Mouse (Mus musculus) neural tube, embryonic 14.5 days (tissue): Measurements from ENCODE around the gene Rap1a. TPM values are rescaled to one million over a fixed set of nuclear protein-coding genes. Genes with fewer than 3 reads are reported as not detected.
"Not testable (repeated sequence)": the region's sequence is repeated elsewhere in the genome, so short reads cannot be mapped to it uniquely, and the experiment has no call there.

Experiments
- ATAC-seq: fragments of 200-750 bp; cut with Nextera tagmentation; 2 replicates; pipeline ENCODE4 v1.8.0; 2017; ENCODE audit warnings: low read depth, mild to moderate bottlenecking, moderate TSS enrichment, moderate library complexity
- H3K27ac ChIP-seq: fragments of 300-500 bp; sonication (generic); 2 replicates; pipeline ENCODE4 v1.5.1; 2014; ENCODE audit warnings: low read depth, mild to moderate bottlenecking, control low read depth, low read length, moderate library complexity, mixed read lengths
- H3K27me3 ChIP-seq: fragments of 300-500 bp; sonication (generic); 2 replicates; pipeline ENCODE4 v1.6.1; 2014; ENCODE audit warnings: low read length; ENCODE audit not compliant: control insufficient read depth, insufficient read depth
- H3K36me3 ChIP-seq: fragments of 300-500 bp; sonication (generic); 2 replicates; pipeline ENCODE4 v1.6.1; 2014; ENCODE audit warnings: low read length, mixed read lengths; ENCODE audit not compliant: control insufficient read depth, insufficient read depth
- H3K4me1 ChIP-seq: fragments of 300-500 bp; sonication (generic); 2 replicates; pipeline ENCODE4 v1.6.1; 2014; ENCODE audit warnings: low read length; ENCODE audit not compliant: control insufficient read depth, insufficient read depth
- H3K4me2 ChIP-seq: fragments of 300-500 bp; sonication (generic); 2 replicates; pipeline ENCODE4 v1.6.1; 2014; ENCODE audit warnings: mild to moderate bottlenecking, low read depth, low read length, control low read depth
- H3K4me3 ChIP-seq: fragments of 300-500 bp; sonication (generic); 2 replicates; pipeline ENCODE4 v1.5.1; 2014; ENCODE audit warnings: low read depth, low read length, control low read depth, mixed read lengths
- H3K9ac ChIP-seq: fragments of 300-500 bp; sonication (generic); replicated peaks from 2 replicates; pipeline ENCODE4 v1.6.1; 2014; ENCODE audit warnings: low read depth, mild to moderate bottlenecking, control low read depth, low read length, mixed read lengths
- H3K9me3 ChIP-seq: fragments of 300-500 bp; sonication (generic); 2 replicates; pipeline ENCODE4 v1.6.1; 2016; ENCODE audit warnings: low read length; ENCODE audit not compliant: control insufficient read depth
- WGBS: fragments of 180-500 bp; shearing (Covaris S2); extraction: QIAGEN DNeasy Blood & Tissue Kit; methylation state at CpG from one replicate; pipeline ENCODE4 v1.1.7; 2014; 5-methylcytosine and 5-hydroxymethylcytosine counted together
- polyA plus RNA-seq: library from polyadenylated mRNA; unstranded; fragments of >200 nt; fragmentation: Nextera tagmentation; extraction: Ambion mirVana; gene quantifications from 2 replicates; pipeline ENCODE4 v1.2.1, GENCODE M21; 2014

The Rap1a gene
- polyA plus RNA-seq, 1 experiment from 2014 or later: 67.5 TPM

DNA sequence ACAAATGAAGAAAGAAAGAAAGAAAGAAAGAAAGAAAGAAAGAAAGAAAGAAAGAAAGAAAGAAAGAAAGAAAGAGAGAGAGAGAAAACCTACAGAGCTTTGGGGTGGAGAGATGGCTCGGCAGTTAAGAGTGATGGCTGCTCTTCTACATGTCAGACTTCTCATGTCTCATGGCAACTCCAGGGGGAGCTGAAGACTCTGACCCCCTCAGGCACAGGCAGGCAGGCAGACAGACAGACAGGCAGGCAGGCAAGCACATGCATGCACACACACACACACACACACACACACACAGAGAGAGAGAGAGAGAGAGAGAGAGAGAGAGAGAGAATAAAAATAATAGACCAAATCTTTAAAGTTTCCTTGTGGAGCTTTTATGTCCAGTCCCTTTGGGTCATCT is 100.3 kb downstream of the Rap1a start:
- 65% methylated on average over 1 of the region's 1 CpGs for WGBS

DNA sequence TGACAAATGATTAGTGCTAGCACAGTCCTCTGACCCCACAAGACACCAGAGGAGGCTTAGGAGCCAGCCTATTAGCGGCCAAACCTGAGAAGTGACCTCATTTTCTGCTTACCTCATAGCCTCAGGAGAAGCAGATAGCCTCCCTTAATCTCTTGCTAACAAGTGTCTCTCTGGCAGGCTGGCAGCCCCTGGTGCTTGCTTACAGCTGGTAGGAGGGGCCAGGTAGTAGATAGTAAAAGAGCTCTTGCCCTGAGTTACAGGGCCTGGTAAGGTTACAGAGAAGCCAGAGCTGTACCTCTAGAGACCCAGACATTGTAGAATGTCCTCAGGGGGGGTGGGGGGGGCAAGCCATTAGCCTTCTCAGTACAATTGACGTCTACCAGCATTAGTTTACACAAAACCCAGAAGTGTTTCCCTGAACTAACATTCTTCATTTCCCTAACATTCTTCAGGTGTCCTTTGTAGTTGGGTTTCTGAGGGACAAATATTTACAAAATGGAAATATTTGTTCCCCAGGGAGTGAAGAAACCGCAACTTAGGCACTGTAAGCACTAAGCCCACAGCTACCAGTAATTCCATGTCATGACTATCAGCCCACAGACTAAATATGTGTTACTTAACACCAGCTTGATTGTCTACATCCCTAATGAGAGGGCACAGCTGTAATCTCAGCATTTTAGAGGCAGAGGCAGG is 101.7 kb downstream of the Rap1a start:
- H3K9me3 ChIP-seq: no peaks in the 10 kb centered on the region
- H3K4me1 ChIP-seq: peaks cover 14% of the 10 kb centered on the region; the same call in 1 of the 2 replicates
- H3K9ac ChIP-seq: no peak overlapping the region
- no peak overlapping the region for H3K4me2 ChIP-seq
- no peaks in the 10 kb centered on the region for H3K36me3 ChIP-seq
- H3K27ac ChIP-seq: no peak overlapping the region
- 64% methylated on average over 3 of the region's 3 CpGs for WGBS
- H3K4me3 ChIP-seq: no peak overlapping the region
- no peak for ATAC-seq
- no peaks in the 10 kb centered on the region for H3K27me3 ChIP-seq

More for the DNA sequence above, 100.3 kb downstream of the Rap1a start:
- H3K27me3 ChIP-seq, H3K36me3 ChIP-seq, H3K9me3 ChIP-seq, H3K9ac ChIP-seq, H3K27ac ChIP-seq, H3K4me2 ChIP-seq, ATAC-seq, H3K4me3 ChIP-seq: not testable (repeated sequence)
- H3K4me1 ChIP-seq: peaks cover 18% of the 10 kb centered on the region

DNA sequence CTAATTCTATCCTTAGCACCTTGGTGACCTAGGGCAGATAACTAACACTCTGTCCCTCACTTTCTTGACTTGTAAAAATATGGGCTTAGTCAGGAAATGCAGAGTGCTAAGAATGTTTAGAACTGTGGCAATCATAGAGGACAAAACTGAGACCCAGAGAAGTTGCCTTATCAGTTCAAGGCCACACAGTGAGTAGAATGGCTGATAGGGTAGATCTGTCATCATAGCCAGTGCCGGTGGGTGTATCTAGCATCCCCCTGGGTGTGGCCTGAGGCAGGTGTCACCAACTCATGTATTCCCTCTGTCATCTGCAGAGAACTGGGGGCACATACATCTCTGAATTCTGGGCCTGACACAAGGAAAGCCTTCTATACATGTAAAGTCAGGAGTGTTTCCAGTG is 102.8 kb downstream of the Rap1a start:
- WGBS: 95% methylated on average over 1 of the region's 1 CpGs
- no peak overlapping the region for H3K4me2 ChIP-seq
- H3K9ac ChIP-seq: no peak overlapping the region
- no peak for ATAC-seq
- H3K27ac ChIP-seq: no peak overlapping the region
- H3K27me3 ChIP-seq: no peaks in the 10 kb centered on the region
- no peak overlapping the region for H3K4me3 ChIP-seq
- H3K9me3 ChIP-seq: no peaks in the 10 kb centered on the region
- peaks cover 14% of the 10 kb centered on the region; the same call in 1 of the 2 replicates for H3K4me1 ChIP-seq
- H3K36me3 ChIP-seq: no peaks in the 10 kb centered on the region

DNA sequence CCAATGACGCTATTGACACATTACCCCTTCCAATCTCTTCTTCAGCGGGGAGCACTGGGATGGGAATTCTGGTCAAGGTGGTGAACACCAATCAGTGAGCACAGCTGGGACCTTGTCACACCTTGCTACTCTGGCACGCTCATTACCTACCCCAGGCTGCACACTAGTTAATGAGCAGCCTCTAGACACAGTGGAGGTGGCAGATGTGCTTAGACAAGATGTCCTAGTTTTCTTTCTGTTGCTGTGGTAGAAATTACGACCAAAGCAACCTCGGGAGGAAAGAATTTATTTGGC is 104.0 kb downstream of the Rap1a start:
- no peaks in the 10 kb centered on the region for H3K27me3 ChIP-seq
- WGBS: 70% methylated on average over 5 of the region's 5 CpGs
- no peak for ATAC-seq

DNA sequence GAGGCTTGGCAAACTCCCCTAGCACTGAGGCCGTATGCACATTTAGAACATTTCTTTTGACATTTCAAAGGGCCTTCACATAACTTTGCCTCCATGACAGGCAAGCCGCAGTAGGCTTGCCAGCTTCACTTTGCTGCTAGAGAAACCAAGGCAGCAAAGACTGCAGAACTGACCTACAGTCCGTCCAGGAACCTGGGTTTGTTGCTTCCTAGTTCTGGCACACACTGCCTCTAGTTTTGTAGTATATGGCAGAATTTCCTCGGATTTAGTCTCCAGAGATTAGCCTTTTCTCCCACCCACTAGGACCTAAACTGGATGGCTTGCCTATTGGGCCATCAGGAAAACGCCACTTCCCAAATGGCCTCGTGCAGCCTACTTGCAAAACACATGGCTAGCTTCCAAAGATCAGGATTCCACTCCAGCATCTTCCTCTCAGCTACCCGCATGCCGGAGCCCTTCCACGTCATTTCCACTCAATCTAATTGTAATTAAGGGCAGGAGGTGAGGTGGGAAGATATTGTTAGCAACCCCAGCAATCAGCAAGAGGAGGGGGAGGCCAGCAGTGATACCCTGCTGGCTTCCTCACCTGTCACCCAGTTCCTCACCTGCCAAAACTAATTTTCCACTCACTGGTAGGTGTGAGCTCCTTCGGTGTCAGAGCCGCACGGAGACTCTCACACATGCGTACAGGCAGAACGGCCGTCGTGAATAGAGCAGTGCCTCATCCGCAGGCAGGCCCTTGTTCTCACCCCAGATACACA is 104.6 kb downstream of the Rap1a start:
- ATAC-seq: no peak
- no peak overlapping the region for H3K9ac ChIP-seq
- 64% methylated on average over 17 of the region's 17 CpGs for WGBS
- peaks cover 14% of the 10 kb centered on the region; the same call in 1 of the 2 replicates for H3K4me1 ChIP-seq
- no peak overlapping the region for H3K4me3 ChIP-seq
- H3K9me3 ChIP-seq: no peaks in the 10 kb centered on the region
- H3K36me3 ChIP-seq: no peaks in the 10 kb centered on the region
- no peaks in the 10 kb centered on the region for H3K27me3 ChIP-seq
- H3K27ac ChIP-seq: no peak overlapping the region
- H3K4me2 ChIP-seq: no peak overlapping the region

More for the DNA sequence above, 104.0 kb downstream of the Rap1a start:
- Histone ChIP-seq H3K27ac (no peak overlapping the region), H3K9me3 (no peaks in the 10 kb centered on the region), H3K9ac (no peak overlapping the region), H3K4me3 (no peak overlapping the region), H3K4me1 (peaks cover 14% of the 10 kb centered on the region; the same call in 1 of the 2 replicates), H3K36me3 (no peaks in the 10 kb centered on the region), H3K4me2 (no peak overlapping the region)

DNA sequence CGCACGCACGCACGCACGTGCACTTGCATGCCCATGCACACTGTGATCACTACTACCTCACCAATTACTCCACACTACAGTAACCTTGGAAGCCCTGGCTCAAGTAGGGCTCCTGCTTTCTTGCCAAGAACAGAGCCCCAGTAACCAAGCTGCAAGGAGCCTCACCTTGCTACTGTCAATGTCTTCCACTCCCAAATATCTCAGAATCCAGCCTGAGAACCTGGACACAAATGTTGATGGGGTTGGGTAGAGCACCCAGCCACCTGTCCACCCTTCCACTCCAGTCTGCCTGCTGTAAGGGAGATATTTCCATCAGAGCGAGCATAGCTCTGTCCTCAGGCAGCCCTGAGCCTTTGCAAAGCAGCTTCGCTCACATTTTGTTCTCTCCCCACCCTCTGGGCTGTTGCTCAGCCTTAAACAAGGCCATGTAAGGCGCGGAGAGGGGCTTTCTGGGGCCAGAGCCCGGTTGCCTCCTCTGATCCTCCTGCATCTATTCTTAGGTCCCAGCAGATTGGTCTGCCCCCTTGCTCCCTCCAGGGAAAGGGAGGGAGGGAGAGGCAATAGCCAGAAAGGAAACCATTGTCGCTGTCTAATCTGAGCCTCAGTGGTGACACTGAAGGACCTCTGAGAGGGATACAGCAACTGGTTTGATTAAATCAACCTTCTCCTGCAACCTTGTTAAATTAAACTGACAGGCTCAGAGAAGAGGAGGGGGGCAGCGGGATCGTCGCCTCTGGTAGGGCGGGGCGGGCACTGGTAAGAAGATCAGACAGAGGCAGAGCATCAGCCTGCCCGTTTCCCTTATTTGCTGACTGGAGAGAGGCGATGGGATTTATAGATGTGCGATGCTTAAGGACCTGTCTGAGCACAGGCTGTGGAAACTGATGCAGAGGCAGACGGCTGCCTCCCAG is 105.4 kb downstream of the Rap1a start:
- 0 out of 2 replicates have a peak overlapping the region, but pooled peaks have one; percentile 3 for H3K9ac ChIP-seq
- H3K4me1 ChIP-seq: peaks cover 14% of the 10 kb centered on the region; the same call in 1 of the 2 replicates
- ATAC-seq: peak; percentile 60; the same call in 1 of the 2 replicates
- no peak overlapping the region for H3K4me3 ChIP-seq
- 32% methylated on average over 20 of the region's 20 CpGs for WGBS
- H3K36me3 ChIP-seq: no peaks in the 10 kb centered on the region
- H3K27me3 ChIP-seq: no peaks in the 10 kb centered on the region
- H3K27ac ChIP-seq: peak overlapping the region; percentile 57
- H3K9me3 ChIP-seq: no peaks in the 10 kb centered on the region
- 0 out of 2 replicates have a peak overlapping the region, but pooled peaks have one; percentile 20 for H3K4me2 ChIP-seq

DNA sequence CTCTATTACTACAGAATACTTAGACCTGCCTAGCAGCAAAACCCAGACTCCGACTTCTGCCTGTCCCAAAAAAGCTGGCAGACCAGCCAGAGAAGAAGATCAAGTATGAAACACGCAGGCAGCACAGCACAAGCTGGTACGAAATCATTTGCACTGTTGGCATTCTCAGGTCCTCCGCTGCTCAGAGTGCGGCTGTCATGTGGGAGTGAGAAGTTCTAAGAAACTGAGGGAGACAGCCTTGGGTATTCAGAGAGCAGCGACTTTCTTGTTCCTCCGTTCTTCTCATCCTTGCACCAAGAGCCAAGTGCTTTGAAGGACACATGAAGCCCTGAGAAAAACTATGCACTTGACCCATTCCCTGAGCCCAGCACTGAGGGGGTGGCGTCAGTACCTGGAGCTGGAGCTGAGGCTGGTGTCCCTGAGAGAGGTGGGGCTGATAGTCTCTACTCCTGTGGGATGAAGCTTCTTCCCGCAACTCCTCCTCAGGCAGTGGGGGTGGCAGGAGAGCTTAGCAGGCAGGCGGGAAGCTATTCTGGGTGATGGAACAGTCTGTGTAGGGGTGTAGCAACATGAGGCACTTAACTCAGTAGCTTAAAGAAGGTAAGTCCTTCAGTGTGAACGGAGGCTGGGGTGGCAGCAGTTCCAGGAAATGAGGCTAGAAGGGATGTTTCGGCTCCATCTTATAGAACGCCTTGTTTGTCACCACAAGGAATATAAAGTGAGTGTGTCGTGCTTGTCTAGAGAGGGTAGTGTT is 107.6 kb downstream of the Rap1a start:
- Histone ChIP-seq H3K9ac (no peak overlapping the region), H3K4me3 (no peak overlapping the region), H3K27me3 (no peaks in the 10 kb centered on the region), H3K9me3 (no peaks in the 10 kb centered on the region), H3K27ac (no peak overlapping the region), H3K36me3 (no peaks in the 10 kb centered on the region), H3K4me2 (no peak overlapping the region), H3K4me1 (peaks cover 14% of the 10 kb centered on the region; the same call in 1 of the 2 replicates)
- no peak for ATAC-seq
- WGBS: 84% methylated on average over 14 of the region's 14 CpGs

DNA sequence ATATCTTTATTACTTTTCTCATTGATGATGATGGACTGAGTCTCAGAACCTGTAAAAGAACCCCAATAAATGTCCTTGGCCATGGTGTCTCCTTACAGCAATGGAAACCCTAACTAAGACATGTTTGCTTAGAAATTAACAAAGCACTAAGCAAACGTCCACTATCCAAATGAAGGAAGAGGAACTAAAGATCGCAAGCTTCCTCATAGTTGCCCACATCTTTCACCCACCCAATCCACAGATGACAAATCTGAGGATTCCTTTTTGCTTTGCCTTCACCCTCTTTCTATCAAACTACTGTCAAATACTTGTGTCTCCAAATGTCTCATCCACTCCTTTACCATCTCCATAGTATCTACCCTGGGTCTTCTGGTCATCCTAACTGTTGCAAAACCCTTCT is 112.6 kb downstream of the Rap1a start:
- no peaks in the 10 kb centered on the region for H3K9me3 ChIP-seq
- no peak overlapping the region for H3K9ac ChIP-seq
- peaks cover 8% of the 10 kb centered on the region for H3K4me1 ChIP-seq
- no peak overlapping the region for H3K4me3 ChIP-seq
- no peaks in the 10 kb centered on the region; the same call in 1 of the 2 replicates for H3K27me3 ChIP-seq
- 92% methylated on average over 2 of the region's 2 CpGs for WGBS
- no peak overlapping the region for H3K27ac ChIP-seq
- no peak overlapping the region for H3K4me2 ChIP-seq
- H3K36me3 ChIP-seq: 0 out of 2 replicates have a peak, but pooled peaks cover 6% of the 10 kb centered on the region
- ATAC-seq: no peak
